Mouse (Mus musculus): Measurements from ENCODE around the gene H1fx. TPM values are rescaled to one million over a fixed set of nuclear protein-coding genes. Genes with fewer than 3 reads are reported as not detected.

Gene H1fx
- polyA plus RNA-seq, 1 experiment from 2014 or later: 109 TPM

DNA sequence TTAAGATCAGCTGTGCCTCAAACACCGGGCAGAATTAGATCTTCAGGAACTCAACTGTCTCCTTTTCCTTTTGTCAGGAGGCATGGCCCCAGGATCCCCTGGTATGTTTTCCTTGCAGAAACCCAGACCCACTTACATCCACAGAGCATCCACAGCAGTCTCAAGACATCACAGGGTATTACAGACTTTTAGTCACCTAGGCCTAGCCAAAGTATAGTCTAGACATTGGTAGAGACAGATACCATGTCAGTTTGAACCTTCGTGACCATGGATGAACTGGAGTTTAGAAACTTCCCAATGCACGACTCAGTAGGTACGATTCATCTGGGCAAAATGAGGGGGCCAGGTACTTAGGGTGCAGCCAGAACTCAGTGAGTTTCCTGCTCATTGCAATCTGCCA lies 16.9 kb upstream of the H1fx start:
- no peaks in the 10 kb centered on the region for H3K9me3 ChIP-seq (replicated peaks)
- peaks cover 44% of the 10 kb centered on the region for H3K36me3 ChIP-seq
- H3K4me2 ChIP-seq (replicated peaks): no peak overlapping the region
- no peak overlapping the region for H3K9ac ChIP-seq
- 86% methylated on average over 4 of the region's 4 CpGs for WGBS
- ATAC-seq (ENCODE audit: low FRiP score): no peak
- H3K27ac ChIP-seq: no peak overlapping the region
- peaks cover 18% of the 10 kb centered on the region for H3K4me1 ChIP-seq
- no peaks in the 10 kb centered on the region for H3K27me3 ChIP-seq
- no peak overlapping the region for H3K4me3 ChIP-seq

- ATAC-seq (ENCODE audit: low FRiP score): 0 out of 2 replicates have a peak, but pooled peaks have one; percentile 23
- no peak overlapping the region for H3K9ac ChIP-seq
- H3K4me1 ChIP-seq: peaks cover 23% of the 10 kb centered on the region
- no peak overlapping the region for H3K27ac ChIP-seq
- H3K9me3 ChIP-seq (replicated peaks): no peaks in the 10 kb centered on the region
- H3K4me3 ChIP-seq: no peak overlapping the region
- no peaks in the 10 kb centered on the region for H3K27me3 ChIP-seq
- peaks cover 38% of the 10 kb centered on the region for H3K36me3 ChIP-seq
- WGBS: 64% methylated on average over 7 of the region's 7 CpGs
- no peak overlapping the region for H3K4me2 ChIP-seq (replicated peaks)
These were observed 16.3 kb upstream of the H1fx start for GRCm38 (mm10) chr6:87997706-87998265.

DNA sequence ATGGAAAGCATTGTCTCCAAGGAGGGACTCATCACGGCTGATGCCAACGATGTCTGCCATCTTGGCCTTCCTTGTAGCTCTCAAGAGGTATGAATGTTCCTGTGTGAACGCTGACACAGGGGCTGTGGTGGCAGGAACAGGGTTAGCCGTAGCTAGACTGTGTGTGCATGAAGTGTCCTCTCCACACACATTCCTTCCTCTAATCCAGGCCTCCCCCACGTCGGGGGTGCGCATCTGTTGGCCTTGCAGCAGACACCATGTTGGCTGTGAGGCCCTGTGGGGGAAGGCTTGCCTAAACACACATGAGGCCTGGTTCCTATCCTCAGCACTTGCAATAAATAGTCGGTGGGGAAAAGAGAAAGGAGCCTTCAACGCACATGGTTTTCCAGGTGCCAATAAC lies 15.2 kb upstream of the H1fx start:
- Histone ChIP-seq H3K27ac (no peak overlapping the region), H3K36me3 (peaks cover 26% of the 10 kb centered on the region), H3K4me3 (no peak overlapping the region), H3K9ac (no peak overlapping the region), H3K27me3 (no peaks in the 10 kb centered on the region), H3K4me1 (peaks cover 30% of the 10 kb centered on the region), H3K4me2 (replicated peaks) (no peak overlapping the region), H3K9me3 (replicated peaks) (no peaks in the 10 kb centered on the region)
- 93% methylated on average over 9 of the region's 9 CpGs for WGBS
- no peak for ATAC-seq (ENCODE audit: low FRiP score)

DNA sequence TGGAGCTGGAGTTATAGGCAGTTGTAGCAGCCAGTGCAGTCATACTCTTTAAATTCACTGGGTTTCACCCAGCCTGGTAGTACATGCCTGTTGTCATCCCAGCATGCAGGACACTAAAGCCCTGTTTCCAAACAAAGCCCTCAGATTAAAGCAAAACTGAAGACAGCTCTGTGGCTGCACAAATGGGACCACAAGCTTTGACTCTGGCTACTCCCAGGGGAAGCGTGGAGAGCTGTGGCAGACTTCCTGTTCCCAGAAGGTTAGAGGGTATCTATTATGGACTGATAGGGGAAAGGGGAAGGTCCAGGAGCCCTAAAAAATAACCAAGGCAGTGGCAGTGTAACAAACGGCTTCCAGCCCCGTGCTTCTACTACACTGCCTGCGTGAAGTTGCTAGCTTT lies 14.1 kb upstream of the H1fx start:
- WGBS: 83% methylated on average over 4 of the region's 4 CpGs
- no peak overlapping the region for H3K9ac ChIP-seq
- no peaks in the 10 kb centered on the region for H3K27me3 ChIP-seq
- ATAC-seq (ENCODE audit: low FRiP score): no peak
- no peak overlapping the region for H3K4me3 ChIP-seq
- peaks cover 35% of the 10 kb centered on the region for H3K4me1 ChIP-seq
- no peaks in the 10 kb centered on the region for H3K9me3 ChIP-seq (replicated peaks)
- H3K27ac ChIP-seq: peak overlapping the region; percentile 35; the same call in 1 of the 2 replicates
- peaks cover 15% of the 10 kb centered on the region for H3K36me3 ChIP-seq
- no peak overlapping the region for H3K4me2 ChIP-seq (replicated peaks)

- ATAC-seq (ENCODE audit: low FRiP score): peak; percentile 93
- H3K27me3 ChIP-seq: no peaks in the 10 kb centered on the region
- 7% methylated on average over 18 of the region's 18 CpGs for WGBS
These were observed 12.5 kb upstream of the H1fx start for GRCm38 (mm10) chr6:87993790-87994571.

DNA sequence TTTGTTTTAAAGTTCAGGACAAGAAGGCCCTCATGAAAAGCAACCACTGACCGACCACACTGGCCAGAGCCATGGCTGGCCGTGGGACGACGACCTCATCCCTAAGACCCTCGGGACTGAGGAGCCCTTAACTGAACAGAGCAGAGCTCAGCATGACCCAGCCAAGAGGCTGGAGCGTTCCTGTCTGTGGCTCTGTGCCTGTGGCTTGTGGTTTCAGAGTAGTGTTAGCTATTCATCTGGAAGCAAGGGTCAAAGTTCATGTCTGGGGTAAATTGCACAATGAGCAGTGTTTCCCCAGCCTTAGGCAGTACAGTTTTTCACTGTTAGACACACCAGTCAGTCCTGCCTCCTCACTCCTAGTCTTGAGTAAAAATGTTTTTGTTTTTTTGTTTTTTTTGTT lies 11.3 kb upstream of the H1fx start:
- 4% methylated on average over 6 of the region's 6 CpGs for WGBS
- no peak overlapping the region for H3K27ac ChIP-seq
- no peaks in the 10 kb centered on the region for H3K27me3 ChIP-seq
- H3K36me3 ChIP-seq: peaks cover 13% of the 10 kb centered on the region
- no peak overlapping the region for H3K4me3 ChIP-seq
- peaks cover 35% of the 10 kb centered on the region for H3K4me1 ChIP-seq
- no peaks in the 10 kb centered on the region for H3K9me3 ChIP-seq (replicated peaks)
- H3K4me2 ChIP-seq (replicated peaks): no peak overlapping the region
- ATAC-seq (ENCODE audit: low FRiP score): no peak
- no peak overlapping the region for H3K9ac ChIP-seq

More at GRCm38 (mm10) chr6:87993790-87994571, 12.5 kb upstream of the H1fx start:
- H3K4me3 ChIP-seq: peak overlapping the region; percentile 29
- peak overlapping the region; percentile 55 for H3K9ac ChIP-seq
- no peaks in the 10 kb centered on the region for H3K9me3 ChIP-seq (replicated peaks)
- peaks cover 5% of the 10 kb centered on the region for H3K36me3 ChIP-seq
- peak overlapping the region; percentile 85 for H3K27ac ChIP-seq
- H3K4me2 ChIP-seq (replicated peaks): peak overlapping the region; percentile 58
- H3K4me1 ChIP-seq: peaks cover 35% of the 10 kb centered on the region

DNA sequence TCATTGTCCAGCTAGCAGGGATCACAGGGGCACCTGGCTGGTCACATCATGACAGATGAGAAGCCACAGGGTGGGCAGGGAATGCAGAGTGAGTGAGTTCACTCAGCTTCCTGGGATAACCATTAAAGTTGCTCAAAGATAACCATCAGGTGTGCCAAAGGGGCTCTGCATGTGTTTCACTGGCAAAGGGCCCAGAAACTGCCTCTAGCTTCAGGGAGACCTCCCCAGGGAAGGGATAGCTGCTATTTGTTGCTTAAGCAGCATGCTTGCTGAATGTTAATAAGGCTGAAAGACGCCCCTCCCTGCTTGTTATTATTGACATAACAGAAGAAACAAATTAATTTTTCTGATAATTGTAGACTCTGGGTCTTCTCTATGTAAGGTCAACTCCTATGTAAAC lies 10.4 kb upstream of the H1fx start:
- Histone ChIP-seq H3K9ac (0 out of 2 replicates have a peak overlapping the region, but pooled peaks have one; percentile 15), H3K4me3 (no peak overlapping the region), H3K27ac (no peak overlapping the region), H3K9me3 (replicated peaks) (no peaks in the 10 kb centered on the region), H3K4me2 (replicated peaks) (no peak overlapping the region), H3K36me3 (peaks cover 20% of the 10 kb centered on the region), H3K4me1 (peaks cover 35% of the 10 kb centered on the region), H3K27me3 (no peaks in the 10 kb centered on the region)
- WGBS: 57% methylated on average over 1 of the region's 1 CpGs
- no peak for ATAC-seq (ENCODE audit: low FRiP score)

- no peak for ATAC-seq (ENCODE audit: low FRiP score)
These were observed 9.8 kb upstream of the H1fx start for GRCm38 (mm10) chr6:87991216-87991615.

DNA sequence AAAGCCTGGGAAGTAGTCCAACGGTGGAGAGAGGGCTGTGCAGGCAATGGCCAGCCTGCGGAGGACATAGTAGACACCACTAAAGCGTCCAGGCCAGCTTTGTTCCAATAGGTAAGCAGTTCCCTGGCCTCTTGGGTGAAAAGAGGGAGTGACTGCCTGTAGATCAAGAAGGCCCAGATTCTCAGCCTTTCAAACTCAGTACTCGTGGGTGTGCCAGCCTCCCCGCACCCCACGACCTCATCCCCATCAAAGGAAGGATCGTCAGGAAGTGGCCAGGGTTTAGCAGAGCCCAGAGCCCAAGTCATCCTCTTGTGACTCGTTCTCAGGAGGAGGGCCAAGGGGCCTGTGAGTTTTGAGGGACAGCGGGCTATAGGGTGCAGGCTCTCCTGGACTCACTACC lies 1.1 kb upstream of the H1fx start:
- peak overlapping the region; percentile 80 for H3K4me2 ChIP-seq (replicated peaks)
- H3K9ac ChIP-seq: peak overlapping the region; percentile 97
- WGBS: 78% methylated on average over 9 of the region's 9 CpGs
- no peaks in the 10 kb centered on the region for H3K27me3 ChIP-seq
- no peaks in the 10 kb centered on the region for H3K9me3 ChIP-seq (replicated peaks)
- H3K36me3 ChIP-seq: peaks cover 26% of the 10 kb centered on the region
- H3K27ac ChIP-seq: no peak overlapping the region
- peaks cover 20% of the 10 kb centered on the region for H3K4me1 ChIP-seq
- ATAC-seq (ENCODE audit: low FRiP score): no peak
- H3K4me3 ChIP-seq: peak overlapping the region; percentile 99

More at GRCm38 (mm10) chr6:87991216-87991615, 9.8 kb upstream of the H1fx start:
- H3K9ac ChIP-seq: no peak overlapping the region
- no peaks in the 10 kb centered on the region for H3K27me3 ChIP-seq
- H3K4me2 ChIP-seq (replicated peaks): no peak overlapping the region
- peaks cover 23% of the 10 kb centered on the region for H3K36me3 ChIP-seq
- H3K4me3 ChIP-seq: no peak overlapping the region
- H3K27ac ChIP-seq: no peak overlapping the region
- H3K9me3 ChIP-seq (replicated peaks): no peaks in the 10 kb centered on the region
- peaks cover 35% of the 10 kb centered on the region for H3K4me1 ChIP-seq
- WGBS: 72% methylated on average over 4 of the region's 4 CpGs

- H3K9me3 ChIP-seq (replicated peaks): no peaks in the 10 kb centered on the region
- peak overlapping the region; percentile 95 for H3K27ac ChIP-seq
- H3K4me2 ChIP-seq (replicated peaks): peak overlapping the region; percentile 80
- no peaks in the 10 kb centered on the region for H3K27me3 ChIP-seq
- peaks cover 18% of the 10 kb centered on the region for H3K36me3 ChIP-seq
- under 1% methylated on average over 34 of the region's 56 CpGs for WGBS
- peak overlapping the region; percentile 99 for H3K4me3 ChIP-seq
- peaks cover 20% of the 10 kb centered on the region for H3K4me1 ChIP-seq
- H3K9ac ChIP-seq: peak overlapping the region; percentile 97
- ATAC-seq (ENCODE audit: low FRiP score): peak; percentile 51
These were observed 379 bp downstream of the H1fx start for GRCm38 (mm10) chr6:87981030-87981485.

- peaks cover 18% of the 10 kb centered on the region for H3K36me3 ChIP-seq
- H3K9ac ChIP-seq: peak overlapping the region; percentile 97
- ATAC-seq (ENCODE audit: low FRiP score): peak; percentile 86
- peak overlapping the region; percentile 80 for H3K4me2 ChIP-seq (replicated peaks)
- H3K9me3 ChIP-seq (replicated peaks): no peaks in the 10 kb centered on the region
- H3K4me1 ChIP-seq: peaks cover 20% of the 10 kb centered on the region
- WGBS: under 1% methylated on average over 66 of the region's 66 CpGs
- H3K27me3 ChIP-seq: no peaks in the 10 kb centered on the region
- H3K4me3 ChIP-seq: peak overlapping the region; percentile 99
- H3K27ac ChIP-seq: peak overlapping the region; percentile 95
These were observed 935 bp downstream of the H1fx start for GRCm38 (mm10) chr6:87980374-87981029.

- Histone ChIP-seq H3K27ac (peak overlapping the region; percentile 95), H3K4me2 (replicated peaks) (peak overlapping the region; percentile 80), H3K4me3 (peak overlapping the region; percentile 99), H3K9ac (no peak overlapping the region), H3K36me3 (peaks cover 12% of the 10 kb centered on the region), H3K27me3 (no peaks in the 10 kb centered on the region), H3K4me1 (peaks cover 20% of the 10 kb centered on the region), H3K9me3 (replicated peaks) (no peaks in the 10 kb centered on the region)
- WGBS: 67% methylated on average over 3 of the region's 3 CpGs
- no peak for ATAC-seq (ENCODE audit: low FRiP score)
These were observed 1.7 kb downstream of the H1fx start for GRCm38 (mm10) chr6:87979728-87980127.
